Mouse (Mus musculus): ENCODE measurements around the gene Cntn5. TPM values are rescaled to one million over a fixed set of nuclear protein-coding genes. Genes with fewer than 3 reads are reported as not detected.
A peak's percentile ranks its signal among the peaks of the same experiment; 100 is the strongest.

Gene Cntn5
- polyA plus RNA-seq, 1 experiment: 1.6 TPM

GRCm38 (mm10) chr9:10681181-10681580, 223.4 kb downstream of the Cntn5 start:
- Histone ChIP-seq H3K27me3 (ENCODE audit: control insufficient read depth, insufficient read depth, low read length) (no peaks in the 10 kb centered on the region), H3K4me3 (replicated peaks; ENCODE audit: insufficient read depth, low read depth, low read length) (no peak overlapping the region), H3K4me1 (ENCODE audit: control insufficient read depth, insufficient read depth, low read length) (no peaks in the 10 kb centered on the region), H3K27ac (ENCODE audit: insufficient read depth, low read length) (no peak overlapping the region)
- no peak for DNase-seq
- no peak for TF ChIP-seq CTCF (IDR thresholded peaks at IDR 0.05; ENCODE audit: borderline replicate concordance, insufficient read depth, low read depth, low read length)
- 79% methylated on average over 3 of the region's 3 CpGs for WGBS

- Histone ChIP-seq H3K4me3 (replicated peaks; ENCODE audit: insufficient read depth, low read depth, low read length) (no peak overlapping the region), H3K27ac (ENCODE audit: insufficient read depth, low read length) (no peak overlapping the region), H3K4me1 (ENCODE audit: control insufficient read depth, insufficient read depth, low read length) (no peaks in the 10 kb centered on the region), H3K27me3 (ENCODE audit: control insufficient read depth, insufficient read depth, low read length) (no peaks in the 10 kb centered on the region)
- no peak for TF ChIP-seq CTCF (IDR thresholded peaks at IDR 0.05; ENCODE audit: borderline replicate concordance, insufficient read depth, low read depth, low read length)
- DNase-seq: no peak
- WGBS: 73% methylated on average over 3 of the region's 3 CpGs
Observed at GRCm38 (mm10) chr9:10668676-10669075, 235.9 kb downstream of the Cntn5 start.

GRCm38 (mm10) chr9:10667438-10667837, 237.1 kb downstream of the Cntn5 start:
- TF ChIP-seq CTCF (IDR thresholded peaks at IDR 0.05; ENCODE audit: borderline replicate concordance, insufficient read depth, low read depth, low read length) (no peak), POLR2A (IDR thresholded peaks at IDR 0.05; ENCODE audit: borderline replicate concordance, insufficient read depth, low read length) (no peak)
- no peaks in the 10 kb centered on the region for H3K4me1 ChIP-seq (ENCODE audit: control insufficient read depth, insufficient read depth, low read length)
- DNase-seq: no peak
- 77% methylated on average over 4 of the region's 4 CpGs for WGBS
- H3K4me3 ChIP-seq (replicated peaks; ENCODE audit: insufficient read depth, low read depth, low read length): no peak overlapping the region
- H3K27ac ChIP-seq (ENCODE audit: insufficient read depth, low read length): no peak overlapping the region
- H3K27me3 ChIP-seq (ENCODE audit: control insufficient read depth, insufficient read depth, low read length): no peaks in the 10 kb centered on the region

GRCm38 (mm10) chr9:10665756-10666155, 238.8 kb downstream of the Cntn5 start:
- no peak overlapping the region for H3K27ac ChIP-seq (ENCODE audit: insufficient read depth, low read length)
- peak; percentile 24 to 41 for DNase-seq
- H3K27me3 ChIP-seq (ENCODE audit: control insufficient read depth, insufficient read depth, low read length): no peaks in the 10 kb centered on the region
- H3K4me1 ChIP-seq (ENCODE audit: control insufficient read depth, insufficient read depth, low read length): no peaks in the 10 kb centered on the region
- no peak overlapping the region for H3K4me3 ChIP-seq (replicated peaks; ENCODE audit: insufficient read depth, low read depth, low read length)
- no peak for TF ChIP-seq CTCF (IDR thresholded peaks at IDR 0.05; ENCODE audit: borderline replicate concordance, insufficient read depth, low read depth, low read length)
- no peak for TF ChIP-seq POLR2A (IDR thresholded peaks at IDR 0.05; ENCODE audit: borderline replicate concordance, insufficient read depth, low read length)

- no peak overlapping the region for H3K4me3 ChIP-seq (replicated peaks; ENCODE audit: insufficient read depth, low read depth, low read length)
- TF ChIP-seq POLR2A (IDR thresholded peaks at IDR 0.05; ENCODE audit: borderline replicate concordance, insufficient read depth, low read length): no peak
- no peak for TF ChIP-seq CTCF (IDR thresholded peaks at IDR 0.05; ENCODE audit: borderline replicate concordance, insufficient read depth, low read depth, low read length)
- peak; percentile 31 to 47 for DNase-seq
- 36% methylated on average over 2 of the region's 2 CpGs for WGBS
- no peaks in the 10 kb centered on the region for H3K27me3 ChIP-seq (ENCODE audit: control insufficient read depth, insufficient read depth, low read length)
- H3K27ac ChIP-seq (ENCODE audit: insufficient read depth, low read length): no peak overlapping the region
- H3K4me1 ChIP-seq (ENCODE audit: control insufficient read depth, insufficient read depth, low read length): no peaks in the 10 kb centered on the region
Observed at GRCm38 (mm10) chr9:10663101-10663500, 241.5 kb downstream of the Cntn5 start.

- no peak for TF ChIP-seq CTCF (IDR thresholded peaks at IDR 0.05; ENCODE audit: borderline replicate concordance, insufficient read depth, low read depth, low read length)
- TF ChIP-seq POLR2A (IDR thresholded peaks at IDR 0.05; ENCODE audit: borderline replicate concordance, insufficient read depth, low read length): no peak
- no peak overlapping the region for H3K27ac ChIP-seq (ENCODE audit: insufficient read depth, low read length)
- 81% methylated on average over 1 of the region's 1 CpGs for WGBS
- DNase-seq: no peak
- no peaks in the 10 kb centered on the region for H3K4me1 ChIP-seq (ENCODE audit: control insufficient read depth, insufficient read depth, low read length)
- no peaks in the 10 kb centered on the region for H3K27me3 ChIP-seq (ENCODE audit: control insufficient read depth, insufficient read depth, low read length)
- H3K4me3 ChIP-seq (replicated peaks; ENCODE audit: insufficient read depth, low read depth, low read length): no peak overlapping the region
Observed at GRCm38 (mm10) chr9:10659478-10659877, 245.1 kb downstream of the Cntn5 start.

- Histone ChIP-seq H3K4me1 (ENCODE audit: control insufficient read depth, insufficient read depth, low read length) (no peaks in the 10 kb centered on the region), H3K4me3 (replicated peaks; ENCODE audit: insufficient read depth, low read depth, low read length) (no peak overlapping the region), H3K27ac (ENCODE audit: insufficient read depth, low read length) (no peak overlapping the region), H3K27me3 (ENCODE audit: control insufficient read depth, insufficient read depth, low read length) (no peaks in the 10 kb centered on the region)
- WGBS: 85% methylated on average over 1 of the region's 1 CpGs
- no peak for DNase-seq
- TF ChIP-seq CTCF (IDR thresholded peaks at IDR 0.05; ENCODE audit: borderline replicate concordance, insufficient read depth, low read depth, low read length) (no peak), POLR2A (IDR thresholded peaks at IDR 0.05; ENCODE audit: borderline replicate concordance, insufficient read depth, low read length) (no peak)
Observed at GRCm38 (mm10) chr9:10658086-10658485, 246.5 kb downstream of the Cntn5 start.

- Histone ChIP-seq H3K4me3 (replicated peaks; ENCODE audit: insufficient read depth, low read depth, low read length) (no peak overlapping the region), H3K27me3 (ENCODE audit: control insufficient read depth, insufficient read depth, low read length) (no peaks in the 10 kb centered on the region), H3K27ac (ENCODE audit: insufficient read depth, low read length) (no peak overlapping the region), H3K4me1 (ENCODE audit: control insufficient read depth, insufficient read depth, low read length) (no peaks in the 10 kb centered on the region)
- 81% methylated on average over 4 of the region's 4 CpGs for WGBS
- no peak for DNase-seq
- TF ChIP-seq POLR2A (IDR thresholded peaks at IDR 0.05; ENCODE audit: borderline replicate concordance, insufficient read depth, low read length): no peak
- no peak for TF ChIP-seq CTCF (IDR thresholded peaks at IDR 0.05; ENCODE audit: borderline replicate concordance, insufficient read depth, low read depth, low read length)
Observed at GRCm38 (mm10) chr9:10657144-10657748, 247.3 kb downstream of the Cntn5 start.

All from cerebellum, adult 2 months (tissue).